Mouse (Mus musculus): ENCODE results near the gene Higd2a. TPM values are rescaled to one million over a fixed set of nuclear protein-coding genes. Genes with fewer than 3 reads are reported as not detected.

The Higd2a gene
- polyA plus RNA-seq, 1 experiment from 2014 or later = 118 TPM

GRCm38 (mm10) chr13:54582860-54583259 lies 7.1 kb upstream of the Higd2a start:
- 74% methylated on average over 5 of the region's 5 CpGs for WGBS (ENCODE audit: insufficient replicate concordance)
- Histone ChIP-seq H3K9me3 (replicated peaks) (no peaks in the 10 kb centered on the region), H3K4me2 (no peak overlapping the region), H3K36me3 (peaks cover 76% of the 10 kb centered on the region), H3K4me1 (replicated peaks) (peaks cover 9% of the 10 kb centered on the region), H3K27ac (no peak overlapping the region), H3K4me3 (replicated peaks) (no peak overlapping the region), H3K9ac (no peak overlapping the region), H3K27me3 (no peaks in the 10 kb centered on the region)
- DNase-seq = no peak
- ATAC-seq (ENCODE audit: low read depth) = no peak

GRCm38 (mm10) chr13:54585831-54586230 lies 4.2 kb upstream of the Higd2a start:
- 83% methylated on average over 11 of the region's 11 CpGs for WGBS (ENCODE audit: insufficient replicate concordance)
- ATAC-seq (ENCODE audit: low read depth) = no peak

GRCm38 (mm10) chr13:54589414-54589995 lies 502 bp upstream of the Higd2a start:
- peak; percentile 37 for DNase-seq
- Histone ChIP-seq H3K9ac (peak overlapping the region; percentile 93), H3K27ac (0 out of 2 replicates have a peak overlapping the region, but pooled peaks have one; percentile 6), H3K4me3 (replicated peaks) (peak overlapping the region; percentile 92), H3K27me3 (no peaks in the 10 kb centered on the region), H3K4me2 (peak overlapping the region; percentile 74), H3K4me1 (replicated peaks) (peaks cover 33% of the 10 kb centered on the region), H3K36me3 (peaks cover 53% of the 10 kb centered on the region), H3K9me3 (replicated peaks) (no peaks in the 10 kb centered on the region)
- WGBS (ENCODE audit: insufficient replicate concordance) = under 1% methylated on average over 24 of the region's 24 CpGs
- peak; percentile 35 for ATAC-seq (ENCODE audit: low read depth)

More at GRCm38 (mm10) chr13:54585831-54586230, 4.2 kb upstream of the Higd2a start:
- H3K4me1 ChIP-seq (replicated peaks) = peaks cover 14% of the 10 kb centered on the region
- H3K4me3 ChIP-seq (replicated peaks) = no peak overlapping the region
- no peak overlapping the region for H3K9ac ChIP-seq
- no peaks in the 10 kb centered on the region for H3K9me3 ChIP-seq (replicated peaks)
- H3K27ac ChIP-seq = no peak overlapping the region
- H3K27me3 ChIP-seq = no peaks in the 10 kb centered on the region
- H3K4me2 ChIP-seq = no peak overlapping the region
- H3K36me3 ChIP-seq = peaks cover 70% of the 10 kb centered on the region
- DNase-seq = no peak

- Histone ChIP-seq H3K4me1 (replicated peaks) (peaks cover 39% of the 10 kb centered on the region), H3K4me3 (replicated peaks) (peak overlapping the region; percentile 92), H3K9me3 (replicated peaks) (no peaks in the 10 kb centered on the region), H3K27ac (peak overlapping the region; percentile 82; the same call in 1 of the 2 replicates), H3K27me3 (no peaks in the 10 kb centered on the region), H3K4me2 (peak overlapping the region; percentile 75), H3K9ac (peak overlapping the region; percentile 93; the same call in 1 of the 2 replicates), H3K36me3 (peaks cover 56% of the 10 kb centered on the region)
- no peak for ATAC-seq (ENCODE audit: low read depth)
- no peak for DNase-seq
- 77% methylated on average over 8 of the region's 8 CpGs for WGBS (ENCODE audit: insufficient replicate concordance)
Observed at GRCm38 (mm10) chr13:54591776-54592356, 1.9 kb downstream of the Higd2a start.

GRCm38 (mm10) chr13:54593617-54594016 lies 3.6 kb downstream of the Higd2a start:
- no peaks in the 10 kb centered on the region for H3K9me3 ChIP-seq (replicated peaks)
- no peaks in the 10 kb centered on the region for H3K27me3 ChIP-seq
- no peak overlapping the region for H3K4me3 ChIP-seq (replicated peaks)
- WGBS (ENCODE audit: insufficient replicate concordance) = 82% methylated on average over 11 of the region's 11 CpGs
- no peak for ATAC-seq (ENCODE audit: low read depth)
- H3K27ac ChIP-seq = no peak overlapping the region
- peaks cover 56% of the 10 kb centered on the region for H3K36me3 ChIP-seq
- no peak overlapping the region for H3K4me2 ChIP-seq
- no peak overlapping the region for H3K9ac ChIP-seq
- no peak for DNase-seq
- H3K4me1 ChIP-seq (replicated peaks) = peaks cover 33% of the 10 kb centered on the region

- DNase-seq (no peak), ATAC-seq (ENCODE audit: low read depth) (no peak)
- no peak overlapping the region for H3K4me3 ChIP-seq (replicated peaks)
- no peak overlapping the region for H3K4me2 ChIP-seq
- 72% methylated on average over 8 of the region's 8 CpGs for WGBS (ENCODE audit: insufficient replicate concordance)
- H3K9ac ChIP-seq = no peak overlapping the region
- H3K36me3 ChIP-seq = peaks cover 71% of the 10 kb centered on the region
- no peaks in the 10 kb centered on the region for H3K9me3 ChIP-seq (replicated peaks)
- no peak overlapping the region for H3K27ac ChIP-seq
- no peaks in the 10 kb centered on the region for H3K27me3 ChIP-seq
- H3K4me1 ChIP-seq (replicated peaks) = peaks cover 21% of the 10 kb centered on the region
Observed at GRCm38 (mm10) chr13:54596107-54596690, 6.2 kb downstream of the Higd2a start.

GRCm38 (mm10) chr13:54596870-54597269 lies 6.9 kb downstream of the Higd2a start:
- 70% methylated on average over 5 of the region's 5 CpGs for WGBS (ENCODE audit: insufficient replicate concordance)
- no peak overlapping the region for H3K27ac ChIP-seq
- no peaks in the 10 kb centered on the region for H3K27me3 ChIP-seq
- H3K36me3 ChIP-seq = peaks cover 72% of the 10 kb centered on the region
- no peak overlapping the region for H3K4me2 ChIP-seq
- H3K4me1 ChIP-seq (replicated peaks) = peaks cover 15% of the 10 kb centered on the region
- H3K9me3 ChIP-seq (replicated peaks) = no peaks in the 10 kb centered on the region
- no peak overlapping the region for H3K4me3 ChIP-seq (replicated peaks)
- H3K9ac ChIP-seq = no peak overlapping the region
- no peak for DNase-seq
- no peak for ATAC-seq (ENCODE audit: low read depth)

GRCm38 (mm10) chr13:54598622-54599143 lies 8.7 kb downstream of the Higd2a start:
- H3K4me2 ChIP-seq = no peak overlapping the region
- ATAC-seq (ENCODE audit: low read depth) = no peak
- no peak overlapping the region for H3K27ac ChIP-seq
- H3K36me3 ChIP-seq = peaks cover 68% of the 10 kb centered on the region
- H3K27me3 ChIP-seq = no peaks in the 10 kb centered on the region
- H3K4me3 ChIP-seq (replicated peaks) = no peak overlapping the region
- 0 out of 2 replicates have a peak, but pooled peaks cover 6% of the 10 kb centered on the region for H3K4me1 ChIP-seq (replicated peaks)
- no peak overlapping the region for H3K9ac ChIP-seq
- no peak for DNase-seq
- 88% methylated on average over 12 of the region's 12 CpGs for WGBS (ENCODE audit: insufficient replicate concordance)
- no peaks in the 10 kb centered on the region for H3K9me3 ChIP-seq (replicated peaks)

GRCm38 (mm10) chr13:54602639-54603111 lies 12.7 kb downstream of the Higd2a start:
- H3K27ac ChIP-seq = no peak overlapping the region
- peaks cover 16% of the 10 kb centered on the region for H3K4me1 ChIP-seq (replicated peaks)
- no peaks in the 10 kb centered on the region for H3K27me3 ChIP-seq
- ATAC-seq (ENCODE audit: low read depth) (no peak), DNase-seq (no peak)
- H3K36me3 ChIP-seq = peaks cover 64% of the 10 kb centered on the region
- H3K4me3 ChIP-seq (replicated peaks) = no peak overlapping the region
- H3K9me3 ChIP-seq (replicated peaks) = no peaks in the 10 kb centered on the region
- WGBS (ENCODE audit: insufficient replicate concordance) = 67% methylated on average over 3 of the region's 3 CpGs
- no peak overlapping the region for H3K9ac ChIP-seq
- no peak overlapping the region for H3K4me2 ChIP-seq

GRCm38 (mm10) chr13:54603501-54603900 lies 13.5 kb downstream of the Higd2a start:
- Histone ChIP-seq H3K36me3 (peaks cover 57% of the 10 kb centered on the region), H3K4me3 (replicated peaks) (no peak overlapping the region), H3K9me3 (replicated peaks) (no peaks in the 10 kb centered on the region), H3K27ac (no peak overlapping the region), H3K4me1 (replicated peaks) (peaks cover 23% of the 10 kb centered on the region), H3K27me3 (no peaks in the 10 kb centered on the region), H3K9ac (no peak overlapping the region), H3K4me2 (no peak overlapping the region)
- no peak for ATAC-seq (ENCODE audit: low read depth)
- DNase-seq = no peak

- Histone ChIP-seq H3K4me2 (no peak overlapping the region), H3K9me3 (replicated peaks) (no peaks in the 10 kb centered on the region), H3K27ac (no peak overlapping the region), H3K27me3 (no peaks in the 10 kb centered on the region), H3K36me3 (peaks cover 49% of the 10 kb centered on the region), H3K9ac (no peak overlapping the region), H3K4me3 (replicated peaks) (no peak overlapping the region), H3K4me1 (replicated peaks) (peaks cover 30% of the 10 kb centered on the region)
- 82% methylated on average over 4 of the region's 4 CpGs for WGBS (ENCODE audit: insufficient replicate concordance)
- no peak for DNase-seq
- no peak for ATAC-seq (ENCODE audit: low read depth)
Observed at GRCm38 (mm10) chr13:54604221-54604620, 14.2 kb downstream of the Higd2a start.
